Mouse (Mus musculus) ES-CJ7 (cell line): ENCODE data around the gene Tmem222.
A peak's percentile ranks its signal among the peaks of the same experiment; 100 is the strongest.

ENCODE experiments used
- DNase-seq: peaks from one replicate; pipeline ENCODE4 v3.0.0; 2011; ENCODE audit warnings: low read depth, low spot score

Tmem222 gene

GRCm38 (mm10) chr4:133285299-133285698 lies 7.7 kb upstream of the Tmem222 start:
- DNase-seq: no peak

- DNase-seq: peak; percentile 50
These were observed 5.1 kb upstream of the Tmem222 start for GRCm38 (mm10) chr4:133282656-133283055.

- no peak for DNase-seq
These were observed 4.4 kb upstream of the Tmem222 start for GRCm38 (mm10) chr4:133281951-133282481.

- no peak for DNase-seq
These were observed 3.9 kb upstream of the Tmem222 start for GRCm38 (mm10) chr4:133281513-133281912.

GRCm38 (mm10) chr4:133278482-133278881 lies 890 bp upstream of the Tmem222 start:
- no peak for DNase-seq

- no peak for DNase-seq
These were observed 475 bp upstream of the Tmem222 start for GRCm38 (mm10) chr4:133278067-133278466.

- no peak for DNase-seq
These were observed 6.7 kb downstream of the Tmem222 start for GRCm38 (mm10) chr4:133270929-133271328.

GRCm38 (mm10) chr4:133269596-133269995 lies 8.0 kb downstream of the Tmem222 start:
- DNase-seq: no peak

GRCm38 (mm10) chr4:133268931-133269330 lies 8.7 kb downstream of the Tmem222 start:
- DNase-seq: no peak

- DNase-seq: no peak
These were observed 11.2 kb downstream of the Tmem222 start for GRCm38 (mm10) chr4:133266248-133266880.

GRCm38 (mm10) chr4:133265759-133266158 lies 11.8 kb downstream of the Tmem222 start:
- no peak for DNase-seq

- no peak for DNase-seq
These were observed 12.3 kb downstream of the Tmem222 start for GRCm38 (mm10) chr4:133265297-133265696.

- no peak for DNase-seq
These were observed 13.0 kb downstream of the Tmem222 start for GRCm38 (mm10) chr4:133264559-133264958.

- no peak for DNase-seq
These were observed 13.8 kb downstream of the Tmem222 start for GRCm38 (mm10) chr4:133263756-133264155.

GRCm38 (mm10) chr4:133262882-133263281 lies 14.7 kb downstream of the Tmem222 start, which contains the start of gene Sytl1:
Gene Sytl1, minus strand, starts transcription at chr4:133263113.
- no peak for DNase-seq

GRCm38 (mm10) chr4:133262375-133262765 lies 15.2 kb downstream of the Tmem222 start:
- no peak for DNase-seq

GRCm38 (mm10) chr4:133261641-133262374 lies 15.8 kb downstream of the Tmem222 start:
- DNase-seq: no peak

- no peak for DNase-seq
These were observed 19.7 kb downstream of the Tmem222 start for GRCm38 (mm10) chr4:133257798-133258408.

GRCm38 (mm10) chr4:133257230-133257629 lies 20.4 kb downstream of the Tmem222 start:
- no peak for DNase-seq

GRCm38 (mm10) chr4:133256820-133257219 lies 20.8 kb downstream of the Tmem222 start:
- peak; percentile 38 for DNase-seq

GRCm38 (mm10) chr4:133255392-133255791 lies 22.2 kb downstream of the Tmem222 start:
- no peak for DNase-seq

GRCm38 (mm10) chr4:133253412-133253811 lies 24.2 kb downstream of the Tmem222 start:
- DNase-seq: no peak
